Mouse (Mus musculus): ENCODE data around the gene Gm47429. TPM values are rescaled to one million over a fixed set of nuclear protein-coding genes. Genes with fewer than 3 reads are reported as not detected.
"Not testable (repeated sequence)": the region's sequence is repeated elsewhere in the genome, so short reads cannot be mapped to it uniquely, and the experiment has no call there.

Gene Gm47429
- total RNA-seq (2014; rRNA removed) (not detected in 2 replicates), polyA plus RNA-seq (2015; fragmentation: Nextera tagmentation; extraction: Ambion mirVana) (not detected in 2 replicates)

DNA sequence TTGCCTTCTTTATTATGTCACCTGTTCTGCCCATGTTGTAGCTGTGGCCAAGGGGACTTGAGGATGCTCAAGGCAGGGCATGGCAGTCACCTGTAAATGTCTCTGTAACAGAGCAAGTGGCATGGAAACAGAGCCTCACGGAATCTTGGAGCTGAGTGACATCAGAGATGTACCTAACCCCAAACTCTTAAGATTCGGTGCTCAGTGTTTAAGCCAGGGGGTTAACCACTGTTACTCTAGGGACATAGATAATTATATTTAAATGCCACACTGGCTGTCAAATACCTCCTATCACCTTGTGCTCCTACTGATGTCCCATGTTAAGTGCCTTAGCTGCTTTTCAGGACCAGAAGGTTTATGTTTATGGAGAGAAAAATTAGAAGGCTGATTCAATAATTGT lies at the start of gene Gm47429:
Gm47429 (minus strand) TSS at position 101 of the 400 bp plus-strand sequence.
- no peaks in the 10 kb centered on the region for H3K9me3 ChIP-seq (ENCODE audit: low read length)
- 94% methylated on average over 2 of the region's 2 CpGs for WGBS
- no peak within 1 kb of the TSS for H3K9ac ChIP-seq (replicated peaks; ENCODE audit: low read length, poor library complexity, severe bottlenecking)
- H3K27ac ChIP-seq (ENCODE audit: low read depth, low read length): no peak within 1 kb of the TSS
- no peak for TF ChIP-seq CTCF (IDR thresholded peaks at IDR 0.05)
- H3K27me3 ChIP-seq (ENCODE audit: insufficient read depth, low read length): no peaks in the 10 kb centered on the region
- no peak within 1 kb of the TSS for H3K4me2 ChIP-seq (ENCODE audit: low read depth, low read length, poor library complexity, severe bottlenecking)
- no peaks in the 10 kb centered on the region for H3K36me3 ChIP-seq (ENCODE audit: insufficient read depth, low read length)
- ATAC-seq (ENCODE audit: low FRiP score) (no peak), DNase-seq (ENCODE audit: low spot score) (no peak)
- no peak within 1 kb of the TSS for H3K4me3 ChIP-seq (ENCODE audit: low read depth, low read length)
- no peaks in the 10 kb centered on the region for H3K4me1 ChIP-seq (ENCODE audit: insufficient read depth, low read length)

DNA sequence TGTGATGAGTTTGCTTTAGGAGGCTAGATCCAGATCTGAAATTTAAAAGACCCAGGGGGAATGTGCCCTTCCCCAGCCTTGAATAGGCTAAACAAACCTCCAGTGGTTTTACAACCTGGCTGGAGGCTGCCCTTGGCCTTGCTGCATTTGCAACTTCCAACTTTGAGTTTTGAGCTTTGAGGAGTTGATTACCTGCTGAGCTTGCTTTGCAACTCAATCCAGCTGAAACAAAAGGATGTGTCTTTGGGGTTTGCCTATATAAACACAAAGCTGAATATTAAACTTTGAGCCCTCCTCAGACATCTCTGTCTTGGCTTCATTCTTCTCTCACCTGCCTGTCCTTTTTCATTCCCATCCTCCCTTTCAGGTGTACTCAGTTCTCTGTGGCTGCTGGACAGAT lies 44.8 kb upstream of the Gm47429 start:
- not testable (repeated sequence) for H3K9ac ChIP-seq (replicated peaks; ENCODE audit: low read length, poor library complexity, severe bottlenecking); H3K27ac ChIP-seq (ENCODE audit: low read depth, low read length); H3K4me3 ChIP-seq (ENCODE audit: low read depth, low read length); H3K4me2 ChIP-seq (ENCODE audit: low read depth, low read length, poor library complexity, severe bottlenecking); H3K4me1 ChIP-seq (ENCODE audit: insufficient read depth, low read length); H3K36me3 ChIP-seq (ENCODE audit: insufficient read depth, low read length); ATAC-seq (ENCODE audit: low FRiP score); H3K9me3 ChIP-seq (ENCODE audit: low read length); DNase-seq (ENCODE audit: low spot score); H3K27me3 ChIP-seq (ENCODE audit: insufficient read depth, low read length)

DNA sequence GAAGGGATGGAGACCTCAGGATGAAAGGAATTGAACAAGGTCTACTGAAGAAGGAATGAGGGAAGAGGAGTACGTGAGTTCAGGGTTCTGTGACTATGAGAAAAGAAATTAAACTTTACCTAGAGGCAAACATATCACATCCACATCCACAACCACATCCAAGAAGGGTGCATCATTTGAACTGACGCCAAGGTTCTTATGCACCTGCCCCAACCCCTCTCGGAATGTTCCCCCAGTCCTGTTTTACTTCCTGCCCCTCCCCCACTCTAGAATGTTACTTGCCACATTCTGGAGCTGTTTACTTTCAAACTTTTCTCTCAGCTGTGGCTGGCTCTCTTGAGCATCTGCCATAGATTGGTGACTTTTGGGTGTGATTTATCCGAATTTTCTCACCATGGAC lies 23.3 kb upstream of the Gm47429 start, which contains the start of gene Nutm2:
Nutm2 (plus strand) TSS at position 301 of the 400 bp plus-strand sequence.
- Histone ChIP-seq H3K4me3 (ENCODE audit: low read depth, low read length) (no peak within 1 kb of the TSS), H3K9me3 (ENCODE audit: low read length) (no peaks in the 10 kb centered on the region), H3K27me3 (ENCODE audit: insufficient read depth, low read length) (no peaks in the 10 kb centered on the region), H3K36me3 (ENCODE audit: insufficient read depth, low read length) (no peaks in the 10 kb centered on the region), H3K27ac (ENCODE audit: low read depth, low read length) (no peak within 1 kb of the TSS), H3K4me1 (ENCODE audit: insufficient read depth, low read length) (no peaks in the 10 kb centered on the region), H3K4me2 (ENCODE audit: low read depth, low read length, poor library complexity, severe bottlenecking) (no peak within 1 kb of the TSS), H3K9ac (replicated peaks; ENCODE audit: low read length, poor library complexity, severe bottlenecking) (no peak within 1 kb of the TSS)
- ATAC-seq (ENCODE audit: low FRiP score) (no peak), DNase-seq (ENCODE audit: low spot score) (no peak)
- TF ChIP-seq CTCF (IDR thresholded peaks at IDR 0.05): no peak
- WGBS: 81% methylated on average over 4 of the region's 4 CpGs

DNA sequence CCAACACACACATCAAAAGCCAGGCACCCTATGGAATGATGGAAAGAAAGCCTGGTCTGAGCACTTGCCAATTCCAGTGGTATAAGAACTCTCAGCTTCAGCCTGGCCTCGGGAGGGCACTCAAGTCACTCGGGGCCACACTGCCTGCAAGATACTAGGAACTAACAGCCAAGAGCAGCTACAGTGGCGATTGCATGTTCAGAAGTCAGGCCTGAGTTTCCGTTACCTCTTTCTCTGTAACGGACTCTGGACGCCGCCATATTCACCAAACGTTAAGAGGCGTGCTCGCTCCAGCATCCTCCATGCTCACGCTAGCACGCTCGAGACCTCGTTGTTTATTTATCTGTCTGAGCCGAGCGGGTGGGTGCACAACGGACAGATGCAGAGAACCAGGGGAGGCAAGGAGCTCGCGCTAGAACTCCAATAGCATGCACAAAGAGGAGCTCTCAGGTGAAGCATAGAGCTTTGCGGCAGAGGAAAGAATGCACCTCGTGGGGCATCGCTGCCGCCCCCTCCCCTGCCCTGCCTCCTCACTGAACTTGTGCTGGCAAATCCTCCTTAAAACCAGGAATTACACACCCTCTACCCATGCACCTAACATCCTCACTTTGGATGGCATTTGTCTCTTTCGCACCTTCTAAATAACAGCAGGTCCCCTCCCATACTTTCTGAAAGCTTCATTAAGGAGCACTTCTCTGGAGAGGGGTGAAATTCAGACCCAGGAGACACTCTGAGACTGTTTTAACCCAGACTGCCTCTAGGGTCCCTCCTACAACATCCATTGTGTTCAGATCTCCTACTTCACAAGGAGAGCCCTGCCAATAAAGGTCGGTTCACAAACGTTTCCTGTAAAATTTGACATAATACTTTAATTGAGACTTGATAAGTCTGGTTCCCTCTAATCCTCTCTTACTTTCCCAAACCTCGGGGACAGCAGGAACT lies 21.2 kb upstream of the Gm47429 start:
- Histone ChIP-seq H3K9ac (replicated peaks; ENCODE audit: low read length, poor library complexity, severe bottlenecking) (0 out of 2 replicates have a peak overlapping the region, but pooled peaks have one; percentile 4), H3K4me2 (ENCODE audit: low read depth, low read length, poor library complexity, severe bottlenecking) (peak overlapping the region; percentile 37), H3K27ac (ENCODE audit: low read depth, low read length) (no peak overlapping the region), H3K4me1 (ENCODE audit: insufficient read depth, low read length) (no peaks in the 10 kb centered on the region), H3K36me3 (ENCODE audit: insufficient read depth, low read length) (no peaks in the 10 kb centered on the region), H3K4me3 (ENCODE audit: low read depth, low read length) (peak overlapping the region; percentile 26), H3K9me3 (ENCODE audit: low read length) (no peaks in the 10 kb centered on the region), H3K27me3 (ENCODE audit: insufficient read depth, low read length) (no peaks in the 10 kb centered on the region)
- TF ChIP-seq CTCF (IDR thresholded peaks at IDR 0.05): 0 out of 2 replicates have a peak, but pooled peaks have one; percentile 1
- ATAC-seq (ENCODE audit: low FRiP score) (peak; percentile 52; the same call in 1 of the 2 replicates), DNase-seq (ENCODE audit: low spot score) (no peak)
- 39% methylated on average over 27 of the region's 27 CpGs for WGBS

DNA sequence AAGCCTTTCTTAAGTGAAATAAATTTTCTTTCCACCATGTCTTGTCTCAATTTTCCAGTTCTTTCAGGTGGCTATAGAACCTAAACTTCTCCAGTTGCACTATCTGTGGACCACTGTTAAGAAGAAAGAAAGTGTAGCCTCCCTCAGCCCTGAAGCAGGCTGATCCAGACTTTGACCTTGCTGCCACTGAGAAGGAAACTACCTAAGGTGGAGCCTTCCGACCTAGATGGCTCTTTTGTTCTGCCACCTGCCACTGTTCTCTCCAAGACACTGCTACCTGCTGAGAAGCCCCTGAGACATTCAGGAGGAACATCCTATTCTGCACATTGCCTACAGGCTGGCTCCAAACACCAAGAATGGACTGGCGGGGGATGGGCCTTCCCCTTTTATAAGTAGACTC lies 16.7 kb upstream of the Gm47429 start:
- not testable (repeated sequence) for H3K4me3 ChIP-seq (ENCODE audit: low read depth, low read length); H3K27ac ChIP-seq (ENCODE audit: low read depth, low read length); DNase-seq (ENCODE audit: low spot score); H3K4me2 ChIP-seq (ENCODE audit: low read depth, low read length, poor library complexity, severe bottlenecking); H3K4me1 ChIP-seq (ENCODE audit: insufficient read depth, low read length); H3K36me3 ChIP-seq (ENCODE audit: insufficient read depth, low read length); ATAC-seq (ENCODE audit: low FRiP score); H3K9me3 ChIP-seq (ENCODE audit: low read length); H3K9ac ChIP-seq (replicated peaks; ENCODE audit: low read length, poor library complexity, severe bottlenecking); H3K27me3 ChIP-seq (ENCODE audit: insufficient read depth, low read length)
- 67% methylated on average over 2 of the region's 2 CpGs for WGBS

DNA sequence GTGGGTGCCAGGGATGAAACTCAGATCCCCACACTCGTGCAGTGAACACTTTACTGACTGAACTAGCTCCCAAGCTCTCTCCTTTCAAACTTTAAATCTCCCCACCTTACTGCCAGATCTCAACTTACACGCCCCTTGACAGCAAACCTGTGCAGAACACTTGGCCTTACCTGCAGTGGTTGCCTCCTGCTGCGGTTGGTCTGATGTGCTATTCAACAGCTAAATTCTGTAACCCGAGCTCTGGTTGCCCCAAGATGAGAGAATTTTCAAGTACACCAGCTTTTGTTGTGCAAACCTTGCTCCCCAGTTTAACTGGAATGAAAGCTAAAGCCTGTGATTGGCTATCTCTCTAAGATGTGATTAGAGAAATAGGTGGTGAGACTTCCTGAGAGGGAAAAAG lies 9.7 kb upstream of the Gm47429 start:
- no peaks in the 10 kb centered on the region for H3K27me3 ChIP-seq (ENCODE audit: insufficient read depth, low read length)
- no peak for DNase-seq (ENCODE audit: low spot score)
- H3K4me2 ChIP-seq (ENCODE audit: low read depth, low read length, poor library complexity, severe bottlenecking): no peak overlapping the region
- H3K9ac ChIP-seq (replicated peaks; ENCODE audit: low read length, poor library complexity, severe bottlenecking): no peak overlapping the region
- no peak overlapping the region for H3K27ac ChIP-seq (ENCODE audit: low read depth, low read length)
- H3K36me3 ChIP-seq (ENCODE audit: insufficient read depth, low read length): no peaks in the 10 kb centered on the region
- no peak for ATAC-seq (ENCODE audit: low FRiP score)
- H3K4me1 ChIP-seq (ENCODE audit: insufficient read depth, low read length): no peaks in the 10 kb centered on the region
- 39% methylated on average over 4 of the region's 4 CpGs for WGBS
- TF ChIP-seq CTCF (IDR thresholded peaks at IDR 0.05): no peak
- no peaks in the 10 kb centered on the region for H3K9me3 ChIP-seq (ENCODE audit: low read length)
- H3K4me3 ChIP-seq (ENCODE audit: low read depth, low read length): no peak overlapping the region

DNA sequence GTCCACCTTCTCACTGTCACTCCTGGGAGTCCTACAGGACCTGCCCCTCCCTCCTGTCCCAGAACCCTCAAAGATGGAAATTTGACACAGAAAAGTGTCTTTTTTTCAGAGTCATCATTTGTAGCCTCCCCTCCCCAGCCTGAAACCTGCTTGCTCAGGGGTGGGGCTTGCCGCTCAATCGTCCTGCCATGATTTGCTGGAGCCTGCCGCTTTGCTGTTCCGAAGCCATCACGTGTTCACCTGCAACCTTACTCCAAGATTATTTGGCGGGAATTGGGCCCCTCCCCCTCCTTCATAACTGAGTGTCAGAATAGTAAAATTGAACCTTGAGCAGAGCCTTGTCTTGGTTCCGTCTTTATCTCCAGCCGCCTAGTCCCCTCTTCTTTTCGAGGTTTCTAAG lies 8.6 kb upstream of the Gm47429 start:
- 79% methylated on average over 9 of the region's 9 CpGs for WGBS
- not testable (repeated sequence) for H3K4me3 ChIP-seq (ENCODE audit: low read depth, low read length); ATAC-seq (ENCODE audit: low FRiP score); H3K4me1 ChIP-seq (ENCODE audit: insufficient read depth, low read length); H3K27ac ChIP-seq (ENCODE audit: low read depth, low read length); H3K9ac ChIP-seq (replicated peaks; ENCODE audit: low read length, poor library complexity, severe bottlenecking); H3K9me3 ChIP-seq (ENCODE audit: low read length); H3K27me3 ChIP-seq (ENCODE audit: insufficient read depth, low read length); H3K4me2 ChIP-seq (ENCODE audit: low read depth, low read length, poor library complexity, severe bottlenecking); DNase-seq (ENCODE audit: low spot score); H3K36me3 ChIP-seq (ENCODE audit: insufficient read depth, low read length)
